Mouse (Mus musculus): ENCODE data around the gene B130006D01Rik.

DNA sequence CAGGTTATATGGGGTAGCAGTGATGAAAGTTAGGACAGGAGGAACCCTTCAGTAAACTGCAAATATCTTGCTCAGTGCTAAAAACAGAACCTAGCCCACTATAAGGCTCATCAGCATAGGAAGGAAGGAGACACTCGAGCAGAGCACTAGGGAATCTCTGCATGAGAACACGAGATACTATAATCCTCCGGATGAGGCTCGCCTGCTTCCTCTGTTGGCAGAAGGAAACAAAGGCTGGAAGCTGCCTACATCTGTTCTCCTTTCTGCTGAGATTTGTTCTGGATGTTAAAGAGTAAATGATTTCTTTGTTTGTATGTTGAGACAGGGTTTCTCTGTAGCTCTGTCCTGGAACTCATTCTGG lies 18.4 kb upstream of the B130006D01Rik start:
- TF ChIP-seq CTCF (IDR thresholded peaks at IDR 0.05; ENCODE audit: borderline replicate concordance, control insufficient read depth, extremely low read depth, insufficient read depth, low read length, poor library complexity) (no peak), POLR2A (IDR thresholded peaks at IDR 0.05; ENCODE audit: control insufficient read depth, extremely low read depth, insufficient read depth, low read length, poor library complexity) (no peak)
